Mouse (Mus musculus) liver, embryonic 14.5 days (tissue): Measurements from ENCODE around the gene Cep95.

ENCODE experiments used
- CTCF ChIP-seq: IDR thresholded peaks from 2 replicates; pipeline ENCODE4 v1.5.1; 2016; ENCODE audit warnings: antibody characterized with exemption, low read depth, control low read depth
- EP300 ChIP-seq: IDR thresholded peaks from 2 replicates; pipeline ENCODE4 v1.6.1; 2016; ENCODE audit warnings: antibody characterized with exemption, low read depth

- no peak for TF ChIP-seq CTCF
- no peak for TF ChIP-seq EP300
These were observed 26.3 kb upstream of the Cep95 start for GRCm38 (mm10) chr11:106762800-106763185.
